Mouse (Mus musculus) left cerebral cortex, adult 18-20 months (tissue): ENCODE results near the gene Spata2. TPM values are rescaled to one million over a fixed set of nuclear protein-coding genes. Genes with fewer than 3 reads are reported as not detected.

Experiments used
- DNase-seq, 2 experiments: peaks; one replicate each; pipeline ENCODE4 v3.0.0; 2021 to 2022; ENCODE audit warnings: low spot score in 2 of 2, mixed read lengths in 1 of 2
- total RNA-seq, 2 experiments: library from RNA; stranded (reverse); gene quantifications; 2 replicates each; pipeline ENCODE4 v1.2.3; 2021

Gene Spata2
- total RNA-seq, 2 experiments from 2014 or later = 76.0 to 84.0 TPM

DNA sequence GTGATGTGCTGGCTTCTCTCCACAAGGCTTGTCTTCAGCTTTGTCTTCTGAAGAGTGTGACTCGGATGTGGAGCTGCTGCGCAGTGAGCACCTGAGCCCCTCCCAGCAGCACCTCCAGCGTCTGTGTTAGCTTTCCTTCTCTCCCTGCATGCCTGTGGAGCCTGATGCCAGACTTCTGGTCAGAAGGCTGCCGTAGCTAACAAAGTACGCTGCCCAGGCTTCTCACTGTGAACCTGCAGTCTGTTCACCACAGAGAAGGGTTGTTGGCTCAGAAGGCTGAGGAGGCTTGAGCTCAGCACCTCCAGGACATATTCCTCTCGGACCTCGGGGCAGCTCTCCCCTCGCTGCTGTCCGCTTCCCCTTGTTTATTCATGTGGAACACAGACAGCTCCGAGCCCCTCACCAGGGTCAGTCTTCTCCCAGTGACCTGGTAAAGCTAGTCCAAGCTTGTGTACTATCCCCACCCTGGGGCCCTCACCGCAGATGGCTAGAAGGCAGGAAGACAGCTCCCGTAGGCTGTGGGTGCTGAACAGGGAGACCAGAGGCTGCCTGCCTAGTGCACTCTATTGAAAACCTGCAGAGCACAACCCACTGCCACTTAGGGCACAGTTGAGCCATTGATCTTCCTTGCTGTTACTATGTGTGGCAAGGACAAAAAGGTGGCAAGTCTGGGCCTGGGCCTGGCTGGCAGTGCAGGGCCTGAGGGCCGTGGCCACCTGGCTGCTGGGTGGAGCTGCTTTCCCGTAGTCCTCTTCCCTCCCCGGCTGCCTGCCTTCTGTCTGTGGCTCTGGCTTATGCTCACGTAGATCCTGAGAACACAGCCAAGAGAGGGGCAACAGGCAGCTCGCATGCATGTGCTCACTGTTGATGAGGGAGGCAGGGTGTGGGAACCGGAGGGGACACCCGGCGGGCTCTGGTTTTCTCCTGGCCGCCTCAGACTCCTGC lies 43.1 kb downstream of the Spata2 start:
- DNase-seq = no peak

DNA sequence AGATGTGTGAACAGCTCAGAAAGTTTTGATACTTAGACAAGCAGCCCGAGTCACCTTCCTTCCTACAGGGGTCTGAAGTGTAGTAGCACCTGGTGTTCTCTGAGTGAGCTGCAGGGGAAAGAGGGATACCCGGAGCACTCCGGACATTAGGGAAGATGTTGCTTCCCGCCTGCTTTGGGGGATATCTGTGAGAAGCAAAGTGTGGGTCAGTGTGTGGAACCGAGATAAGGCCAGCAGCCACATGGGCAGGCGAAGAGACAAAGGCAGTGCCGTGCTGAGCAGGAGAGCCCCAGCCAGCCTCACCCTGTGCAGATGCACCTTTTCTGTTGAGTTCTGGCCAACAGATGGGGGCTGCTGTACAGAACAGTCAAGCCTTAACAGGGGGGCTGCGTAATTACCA lies 45.1 kb downstream of the Spata2 start:
- no peak for DNase-seq

DNA sequence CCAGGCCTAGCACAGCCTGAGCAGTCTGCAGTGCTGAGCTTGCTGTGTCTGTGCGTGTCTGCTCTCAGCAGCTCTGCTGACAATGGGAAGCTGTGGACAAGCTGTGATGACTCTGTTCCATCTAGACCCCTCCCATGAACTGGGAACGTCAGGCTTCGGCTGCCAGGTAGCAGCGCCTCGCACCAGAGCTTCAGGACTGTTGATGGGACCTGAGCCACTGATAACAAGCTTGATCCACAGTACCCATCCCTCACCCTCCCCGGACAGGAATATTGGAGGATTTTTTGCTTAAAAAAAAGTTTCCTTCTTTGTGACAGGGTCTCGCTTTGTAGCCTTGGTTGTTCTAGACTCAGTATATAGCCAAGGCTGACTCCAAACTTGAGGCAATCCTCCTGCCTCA lies 45.5 kb downstream of the Spata2 start:
- DNase-seq = no peak

DNA sequence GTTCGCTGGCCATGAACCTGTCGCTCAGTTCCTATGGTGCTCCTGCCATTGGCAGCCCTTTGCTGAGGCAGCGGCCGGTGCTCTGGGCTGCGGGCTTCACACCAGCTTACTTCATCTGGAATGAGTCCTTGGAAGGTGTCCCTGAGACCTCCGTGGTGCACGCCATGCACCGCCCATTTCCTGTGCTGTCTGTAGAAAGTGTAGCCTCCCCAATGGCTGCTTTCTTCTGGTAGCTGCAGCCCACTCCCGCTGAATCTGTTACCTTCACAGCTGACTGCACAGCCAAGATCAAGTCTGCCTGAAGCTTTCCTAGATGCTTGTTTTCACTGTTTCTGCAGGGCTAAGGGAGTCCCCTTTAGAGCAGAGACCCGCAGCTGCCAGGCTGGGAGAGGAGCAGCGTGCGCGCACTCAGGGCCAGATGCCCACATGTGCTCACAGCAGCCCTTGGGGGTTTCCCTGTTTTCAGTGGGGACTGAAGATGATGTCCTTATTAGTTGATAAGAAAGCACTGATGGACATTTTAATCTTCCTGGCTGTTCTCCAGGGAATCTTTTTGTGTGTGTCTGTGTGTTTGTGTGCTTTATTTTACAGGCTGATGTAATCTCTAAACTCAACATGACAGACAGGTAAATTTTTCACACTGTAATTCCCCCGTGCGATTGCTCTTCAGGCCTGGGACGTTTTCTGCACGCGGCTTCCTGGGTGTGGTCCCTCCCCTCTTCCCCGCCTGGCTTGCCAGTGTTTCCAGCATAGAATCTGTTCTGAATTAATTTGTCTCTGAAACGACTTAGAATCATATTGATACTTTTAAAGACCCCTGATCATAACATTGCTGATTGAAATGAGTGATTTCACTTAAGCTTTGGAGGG lies 46.5 kb downstream of the Spata2 start:
- no peak for DNase-seq

DNA sequence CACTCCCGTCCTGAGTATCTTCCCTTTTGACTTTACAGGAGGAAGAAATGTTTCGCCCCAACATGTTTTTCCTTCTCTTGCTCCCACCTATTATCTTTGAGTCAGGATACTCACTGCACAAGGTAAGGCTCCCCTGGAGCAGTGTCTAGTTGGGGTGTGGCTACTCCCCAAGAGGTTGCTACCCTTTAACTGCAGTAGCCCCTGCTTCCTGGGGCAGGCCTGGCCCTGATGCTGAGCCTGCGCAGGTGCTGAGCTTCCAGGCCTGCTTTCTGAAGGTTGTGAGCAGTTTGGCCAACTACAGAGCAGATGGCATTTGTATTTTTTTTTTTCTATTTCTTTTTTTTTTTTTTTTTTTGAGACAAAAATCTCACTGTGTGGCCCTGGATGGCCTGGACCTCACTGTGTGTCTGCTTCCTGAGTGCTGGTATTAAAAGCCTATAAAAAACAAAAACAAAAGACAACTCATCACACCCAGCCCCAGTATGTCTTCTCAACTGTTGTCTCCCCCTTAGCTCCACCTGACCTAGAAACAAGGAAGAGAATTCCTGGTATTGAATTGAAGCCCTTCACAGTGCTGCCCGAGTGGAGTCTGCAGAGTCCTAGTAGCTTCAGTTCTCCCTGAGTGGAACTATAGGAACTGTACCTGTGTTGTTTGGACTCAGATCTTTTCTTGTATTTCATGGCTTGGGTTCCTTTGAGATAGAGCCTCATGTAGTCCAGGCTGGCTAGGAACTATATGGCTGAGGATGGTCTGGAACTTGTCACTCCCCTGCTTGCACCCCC lies 49.1 kb downstream of the Spata2 start:
- no peak for DNase-seq

DNA sequence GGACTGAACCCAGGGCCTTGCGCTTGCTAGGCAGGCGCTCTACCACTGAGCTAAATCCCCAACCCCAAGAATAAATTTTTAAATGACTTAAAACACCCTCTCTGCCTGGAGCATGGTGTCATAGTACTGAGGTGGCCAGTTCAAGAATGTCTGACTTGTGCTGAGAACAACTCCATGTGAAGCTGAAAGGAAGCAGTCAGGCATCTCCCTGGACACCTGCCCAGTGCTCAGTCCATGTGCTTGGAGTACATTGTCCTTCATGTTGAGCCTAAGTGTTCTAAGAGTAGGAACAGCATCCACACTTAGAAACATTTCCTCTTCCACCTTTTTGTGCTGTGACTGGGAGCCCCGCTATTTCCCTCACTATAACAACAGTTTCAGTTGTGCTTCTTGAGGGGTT lies 53.3 kb downstream of the Spata2 start:
- no peak for DNase-seq

DNA sequence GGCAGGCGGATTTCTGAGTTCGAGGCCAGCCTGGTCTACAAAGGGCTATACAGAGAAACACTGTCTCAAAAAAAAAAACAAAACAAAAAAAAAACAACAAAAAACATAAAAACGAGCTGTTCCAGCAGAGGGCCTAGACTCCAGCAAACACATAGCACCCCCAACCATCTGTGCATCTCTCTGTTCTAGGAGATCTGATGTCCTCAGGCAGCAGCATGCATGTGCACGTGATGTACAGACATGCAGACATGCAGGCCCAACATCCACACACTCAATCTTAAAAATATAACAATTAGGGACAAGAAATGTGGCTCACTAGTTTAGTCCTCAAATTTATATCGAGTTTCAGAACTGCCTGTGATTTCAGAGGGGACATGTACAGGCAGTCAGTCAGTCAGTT lies 56.3 kb downstream of the Spata2 start:
- no peak for DNase-seq

DNA sequence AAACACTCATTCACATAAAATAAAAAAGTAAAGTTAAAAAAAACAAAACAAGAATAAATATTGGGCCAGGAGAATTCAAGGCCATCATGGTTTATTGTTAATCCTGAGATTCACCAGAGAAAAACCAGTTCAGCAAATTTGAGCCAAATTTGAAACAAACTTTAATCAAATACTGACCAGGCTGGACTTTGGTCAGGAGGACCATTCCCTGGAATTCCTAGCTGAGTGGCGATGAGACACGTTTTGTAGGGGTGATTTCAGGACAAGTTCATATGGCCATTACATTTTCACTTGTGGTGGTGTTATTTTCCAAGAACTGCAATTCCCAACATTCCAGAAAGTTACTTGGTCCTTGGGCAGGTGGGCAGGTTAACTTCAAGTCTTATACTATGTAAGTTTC lies 57.1 kb downstream of the Spata2 start:
- DNase-seq = no peak

DNA sequence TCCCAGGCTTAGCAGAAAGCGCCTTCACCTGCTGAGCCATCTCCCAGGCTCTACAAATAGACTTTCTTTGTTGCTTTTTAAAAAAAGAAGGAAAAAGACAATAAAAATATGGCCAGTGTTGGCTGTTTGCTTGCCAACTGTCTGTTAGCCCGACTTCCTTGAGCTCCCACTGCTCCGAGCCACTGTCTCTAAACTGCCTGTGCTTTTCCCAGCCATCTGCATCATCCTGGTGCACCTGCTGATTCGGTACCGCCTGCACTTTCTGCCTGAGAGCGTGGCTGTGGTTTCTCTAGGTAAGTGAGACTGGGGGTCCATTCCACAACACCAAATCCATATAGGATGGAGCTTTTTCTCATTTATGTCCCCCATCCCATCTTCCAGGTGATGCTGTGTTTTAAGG lies 58.1 kb downstream of the Spata2 start:
- DNase-seq = no peak

DNA sequence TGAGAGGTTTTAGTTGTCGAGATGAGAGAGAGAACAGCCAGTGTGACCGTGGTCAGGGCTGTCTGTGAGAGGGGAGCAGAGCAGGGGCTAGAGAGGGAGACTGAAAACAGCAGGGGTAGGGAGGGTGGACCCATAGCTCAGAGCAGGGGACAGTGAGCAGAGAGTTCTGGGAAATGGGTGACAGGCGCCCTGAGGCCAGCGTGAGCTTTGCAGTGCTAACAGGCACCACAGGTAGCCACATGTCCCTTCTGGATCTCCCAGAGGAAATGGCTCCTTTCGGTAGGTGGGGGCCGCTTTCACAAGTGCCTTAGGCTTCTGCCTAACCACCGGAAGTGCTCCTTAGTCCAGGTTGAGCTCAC lies 61.3 kb downstream of the Spata2 start:
- DNase-seq = no peak

Other genes with a start within 250 kb of the Spata2 start
- gene B4galt5, start 143.7 kb downstream of the Spata2 start, total RNA-seq = 10 to 100 TPM; 54.3 to 54.8 TPM
- gene Slc9a8, start 71.2 kb downstream of the Spata2 start, total RNA-seq = 10 to 100 TPM; 26.2 to 32.4 TPM
- gene Rnf114, start 242 bp downstream of the Spata2 start, total RNA-seq = 10 to 100 TPM; 57.9 to 58.9 TPM
- gene Snai1, start 45.3 kb upstream of the Spata2 start, total RNA-seq = 1 to 10 TPM; 1.1 to 1.2 TPM
- gene Ube2v1, start 139.2 kb upstream of the Spata2 start, total RNA-seq = 100 to 1,000 TPM; 259 to 266 TPM
- 10 to 100 TPM; 32.2 to 33.5 TPM for gene Gm20431, start 168.6 kb upstream of the Spata2 start, total RNA-seq
- 10 to 100 TPM; 15.9 to 17.3 TPM for gene Cebpb, start 196.0 kb upstream of the Spata2 start, total RNA-seq
- 10 to 100 TPM; 43.3 to 44.4 TPM for gene Tmem189, start 196.9 kb upstream of the Spata2 start, total RNA-seq